Mouse (Mus musculus): ENCODE measurements around the gene Ak8.

Gene Ak8

GRCm38 (mm10) chr2:28737112-28737511 is 37.1 kb downstream of the Ak8 start:
- no peak for DNase-seq (ENCODE audit: low spot score in 2 of 2)

- no peak for DNase-seq (ENCODE audit: low spot score in 2 of 2)
These were observed 40.2 kb downstream of the Ak8 start for GRCm38 (mm10) chr2:28740159-28740558.

- DNase-seq (ENCODE audit: low spot score in 2 of 2): no peak
These were observed 42.7 kb downstream of the Ak8 start for GRCm38 (mm10) chr2:28742701-28743100.

GRCm38 (mm10) chr2:28746682-28747332 is 46.8 kb downstream of the Ak8 start:
- DNase-seq (ENCODE audit: low spot score in 2 of 2): no peak

- DNase-seq (ENCODE audit: low spot score in 2 of 2): no peak
These were observed 47.7 kb downstream of the Ak8 start for GRCm38 (mm10) chr2:28747705-28748104.

- DNase-seq (ENCODE audit: low spot score in 2 of 2): no peak
These were observed 51.2 kb downstream of the Ak8 start for GRCm38 (mm10) chr2:28751186-28751585.

GRCm38 (mm10) chr2:28751658-28752057 is 51.7 kb downstream of the Ak8 start:
- no peak for DNase-seq (ENCODE audit: low spot score in 2 of 2)

- no peak for DNase-seq (ENCODE audit: low spot score in 2 of 2)
These were observed 52.4 kb downstream of the Ak8 start for GRCm38 (mm10) chr2:28752388-28752787.

GRCm38 (mm10) chr2:28755451-28755850 is 55.5 kb downstream of the Ak8 start:
- DNase-seq (ENCODE audit: low spot score in 2 of 2): peak; percentile 50 to 62

- DNase-seq (ENCODE audit: low spot score in 2 of 2): peak in 1 of 2 experiments; percentile 18
These were observed 56.2 kb downstream of the Ak8 start for GRCm38 (mm10) chr2:28756201-28756600.

- DNase-seq (ENCODE audit: low spot score in 2 of 2): no peak
These were observed 59.5 kb downstream of the Ak8 start for GRCm38 (mm10) chr2:28759441-28759840.

GRCm38 (mm10) chr2:28766590-28766989 is 66.6 kb downstream of the Ak8 start:
- DNase-seq (ENCODE audit: low spot score in 2 of 2): no peak

GRCm38 (mm10) chr2:28767041-28767440 is 67.1 kb downstream of the Ak8 start:
- DNase-seq (ENCODE audit: low spot score in 2 of 2): no peak

GRCm38 (mm10) chr2:28770697-28771096 is 70.7 kb downstream of the Ak8 start:
- DNase-seq (ENCODE audit: low spot score in 2 of 2): no peak

- DNase-seq (ENCODE audit: low spot score in 2 of 2): no peak
These were observed 74.1 kb downstream of the Ak8 start for GRCm38 (mm10) chr2:28774073-28774472.

GRCm38 (mm10) chr2:28776728-28777127 is 76.8 kb downstream of the Ak8 start:
- DNase-seq (ENCODE audit: low spot score in 2 of 2): no peak

GRCm38 (mm10) chr2:28780001-28780782 is 80.2 kb downstream of the Ak8 start:
- no peak for DNase-seq (ENCODE audit: low spot score in 2 of 2)

- DNase-seq (ENCODE audit: low spot score in 2 of 2): no peak
These were observed 81.3 kb downstream of the Ak8 start for GRCm38 (mm10) chr2:28781310-28781709.

- DNase-seq (ENCODE audit: low spot score in 2 of 2): no peak
These were observed 86.5 kb downstream of the Ak8 start for GRCm38 (mm10) chr2:28786355-28787066.

- no peak for DNase-seq (ENCODE audit: low spot score in 2 of 2)
These were observed 87.2 kb downstream of the Ak8 start for GRCm38 (mm10) chr2:28787067-28787619.

GRCm38 (mm10) chr2:28792931-28793610 is 93.1 kb downstream of the Ak8 start:
- peak in 1 of 2 experiments; percentile 5 for DNase-seq (ENCODE audit: low spot score in 2 of 2)

- no peak for DNase-seq (ENCODE audit: low spot score in 2 of 2)
These were observed 94.7 kb downstream of the Ak8 start for GRCm38 (mm10) chr2:28794623-28795022.
